Mouse (Mus musculus) erythroid progenitor cell, adult 5-6 weeks (primary cell): Measurements from ENCODE around the gene Mdm1. TPM values are rescaled to one million over a fixed set of nuclear protein-coding genes. Genes with fewer than 3 reads are reported as not detected.
"Not testable (repeated sequence)": the region's sequence is repeated elsewhere in the genome, so short reads cannot be mapped to it uniquely, and the experiment has no call there.

Experiments
- ATAC-seq: replicated peaks from 2 replicates; pipeline ENCODE4 v1.8.0; 2016; ENCODE audit warnings: moderate number of reproducible peaks, mild to moderate bottlenecking, moderate TSS enrichment, inconsistent platforms; ENCODE audit not compliant: poor library complexity, low FRiP score, severe bottlenecking
- total RNA-seq, 2 experiments: library from RNA; stranded (forward) in 1 of 2; stranded (reverse) in 1 of 2; fragments of 150-400 nt in 1 of 2; fragments of 186-747, 209-891 nt in 1 of 2; gene quantifications; 2 replicates each; pipeline versions ENCODE4 v1.2.3 to v1.2.4; 2015 to 2017; ENCODE audit warnings: low replicate concordance in 2 of 2

Gene Mdm1
- total RNA-seq, 2 experiments from 2014 or later = 8.0 to 41.5 TPM

GRCm38 (mm10) chr10:118121937-118122285, 19.7 kb upstream of the Mdm1 start:
- ATAC-seq = no peak

GRCm38 (mm10) chr10:118122441-118123162, 19.0 kb upstream of the Mdm1 start:
- ATAC-seq = no peak

DNA sequence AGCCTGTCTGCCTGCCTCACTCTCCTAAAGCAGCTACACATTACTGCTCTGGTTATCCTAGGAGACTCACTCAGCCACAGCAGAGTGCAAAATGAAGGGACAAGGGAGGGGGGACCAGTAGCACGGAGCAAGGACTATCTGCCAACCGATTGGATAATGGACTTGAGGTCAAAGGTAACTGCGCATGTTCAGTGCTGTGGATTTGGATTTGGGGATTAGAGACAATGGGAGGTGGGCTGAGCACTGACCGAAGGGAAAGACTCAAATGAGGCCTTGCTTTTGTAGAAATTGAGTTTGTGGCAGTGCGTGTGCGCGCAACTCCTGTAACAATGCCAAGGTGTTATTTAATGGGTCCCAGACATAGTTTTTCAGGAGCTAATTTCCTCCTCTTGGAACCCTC, 16.4 kb upstream of the Mdm1 start:
- ATAC-seq = no peak

DNA sequence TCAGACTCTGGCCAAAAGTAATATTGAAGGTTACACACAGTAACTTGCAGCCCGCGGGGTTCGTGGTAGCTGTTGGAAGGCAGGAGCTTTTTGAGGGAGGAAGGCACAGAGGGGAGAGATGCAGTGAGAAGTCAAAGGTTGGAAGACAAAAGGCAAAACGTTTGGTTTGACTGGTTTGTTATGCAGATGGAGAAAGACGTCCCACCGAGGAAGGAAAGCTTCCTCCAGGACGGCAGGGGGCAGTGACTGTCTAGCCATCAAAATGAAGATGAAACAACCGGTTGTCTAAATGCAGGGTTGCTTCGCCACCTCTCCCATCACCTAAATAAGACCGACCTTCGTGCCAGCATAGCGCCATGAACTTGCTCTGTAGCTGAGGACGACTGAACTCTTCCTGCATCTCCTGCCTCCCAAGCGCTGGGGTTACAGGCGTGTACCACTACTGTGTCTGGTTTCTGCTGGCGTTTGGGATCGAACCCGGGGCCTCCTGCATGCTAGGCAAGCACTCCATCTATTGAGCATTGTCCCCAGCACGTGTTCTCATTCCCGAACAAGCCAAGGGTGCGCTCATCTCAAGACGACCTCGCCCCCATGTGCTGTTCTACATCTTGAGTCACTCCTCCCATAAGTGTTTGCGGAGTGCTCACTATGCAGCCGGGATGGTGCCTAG, 15.7 kb upstream of the Mdm1 start:
- ATAC-seq = no peak

- no peak for ATAC-seq
Measured at GRCm38 (mm10) chr10:118129001-118129682, 12.5 kb upstream of the Mdm1 start.

- ATAC-seq = no peak
Measured at GRCm38 (mm10) chr10:118130016-118130415, 11.6 kb upstream of the Mdm1 start.

GRCm38 (mm10) chr10:118132993-118133392, 8.6 kb upstream of the Mdm1 start:
- ATAC-seq = no peak

DNA sequence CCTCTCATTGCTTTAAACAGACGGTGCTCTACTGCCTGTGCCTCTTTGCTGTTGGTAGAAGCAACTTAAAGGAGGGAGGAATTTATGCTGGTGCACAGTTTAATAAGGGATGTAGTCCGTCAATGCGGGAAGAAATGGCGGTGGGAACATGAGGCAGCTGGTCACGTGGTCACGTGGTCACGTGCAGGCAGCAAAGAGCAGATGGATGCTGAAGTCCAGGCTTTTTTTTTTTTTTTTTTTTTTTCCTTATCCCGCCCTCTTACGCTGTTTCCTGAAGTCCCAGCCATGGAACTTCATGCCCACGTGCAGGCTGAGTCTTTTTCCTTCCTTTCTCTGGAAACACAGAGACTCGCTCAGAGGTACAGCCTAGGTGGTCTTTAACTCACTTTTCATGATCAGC, 3.1 kb upstream of the Mdm1 start:
- no peak for ATAC-seq

DNA sequence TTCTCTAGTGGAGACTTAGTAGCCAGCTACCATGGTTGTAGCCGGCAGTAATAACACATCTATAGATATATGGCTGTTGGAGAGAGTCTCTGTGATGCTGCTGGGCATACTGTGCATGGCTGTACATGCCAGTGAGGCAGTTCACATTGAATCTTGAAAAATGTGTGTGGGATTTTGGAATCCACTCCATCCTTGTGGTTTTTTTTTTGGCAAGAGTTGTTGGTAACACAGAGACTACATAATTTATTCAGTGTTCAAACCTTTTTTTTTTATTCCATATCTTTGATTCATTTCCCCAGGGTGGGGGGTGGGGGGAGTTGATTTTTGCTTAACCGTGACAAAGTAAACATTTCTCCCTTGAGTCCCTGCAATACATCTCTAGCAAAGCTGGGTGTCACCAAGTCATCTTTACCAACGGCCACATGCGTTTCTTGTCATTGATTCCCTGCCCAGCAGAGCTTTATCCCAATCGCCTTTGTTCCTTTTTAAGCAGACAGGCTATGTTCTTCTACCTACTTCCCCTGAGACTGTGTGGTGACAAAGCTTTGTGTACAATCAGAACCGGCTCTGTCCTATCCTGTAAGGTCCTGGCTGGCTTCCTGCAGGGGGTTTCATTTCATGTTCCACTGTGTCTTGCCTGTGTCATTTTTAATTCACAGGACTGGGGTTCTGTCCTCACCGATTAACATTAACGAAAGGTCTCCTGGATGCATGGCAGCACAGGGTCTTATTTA, 1.6 kb upstream of the Mdm1 start:
- no peak for ATAC-seq

DNA sequence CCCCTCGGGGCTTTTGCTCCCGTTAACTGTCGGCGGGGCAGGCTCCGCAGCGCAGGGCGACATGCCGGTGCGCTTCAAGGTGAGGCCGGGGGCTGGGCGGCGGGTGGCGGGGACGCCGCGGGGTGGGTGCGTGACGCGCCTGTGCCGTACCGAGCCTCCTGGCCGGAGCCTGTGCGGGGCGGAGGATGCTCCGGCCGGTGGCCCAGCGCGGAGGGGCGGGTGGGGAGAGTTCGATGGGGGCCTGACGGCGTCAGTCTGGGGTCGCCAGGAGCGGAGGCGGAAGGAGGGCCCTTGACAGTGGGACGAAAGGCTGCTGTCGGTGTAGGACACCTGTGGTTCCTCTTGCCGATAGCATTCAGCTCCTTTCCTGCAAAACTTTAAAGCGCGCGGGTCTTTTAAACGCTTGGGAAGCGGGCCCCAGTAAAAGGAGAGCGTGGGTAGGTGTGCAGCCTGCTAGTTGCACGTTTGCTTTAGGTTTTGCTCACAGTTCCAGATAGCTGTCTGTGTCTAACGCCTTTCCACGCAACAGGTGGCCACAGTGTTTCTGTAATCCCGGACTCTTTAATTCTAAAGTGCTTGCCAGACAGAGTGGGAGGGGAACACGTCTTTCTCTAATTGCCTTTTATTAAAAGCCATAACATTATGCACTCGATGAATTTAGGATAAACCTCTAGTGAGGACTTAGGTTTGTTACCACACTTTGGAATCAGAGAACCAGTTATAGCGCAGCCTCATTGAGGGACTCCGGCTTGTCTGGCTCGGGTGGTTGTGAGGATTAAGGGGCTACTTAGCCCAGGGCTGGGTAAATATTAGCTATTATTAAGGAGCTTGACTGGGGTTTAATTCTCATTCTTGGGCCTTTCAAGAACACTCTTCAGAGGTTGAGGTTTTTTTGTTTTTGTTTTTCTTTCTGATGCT, 532 bp downstream of the Mdm1 start:
- no peak for ATAC-seq

DNA sequence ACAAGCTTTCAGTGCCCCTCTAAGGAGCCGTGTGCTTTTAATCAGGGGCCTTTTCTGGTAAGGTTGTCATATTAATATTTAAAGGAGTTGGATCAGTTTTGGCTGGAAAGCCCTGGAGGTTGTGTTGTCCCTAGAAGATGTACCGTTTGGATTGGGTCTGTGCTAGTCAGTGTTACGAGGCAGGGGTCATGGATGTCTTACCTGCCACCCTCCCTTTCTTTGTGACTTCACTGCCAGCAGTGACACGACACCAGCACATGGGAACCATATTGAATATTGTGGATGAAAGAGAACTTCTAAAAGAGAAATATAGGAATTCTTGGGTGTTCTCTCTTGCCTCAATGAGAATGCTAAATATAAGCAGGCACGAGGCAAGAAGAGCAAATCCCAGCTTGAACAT, 7.8 kb downstream of the Mdm1 start:
- no peak for ATAC-seq

DNA sequence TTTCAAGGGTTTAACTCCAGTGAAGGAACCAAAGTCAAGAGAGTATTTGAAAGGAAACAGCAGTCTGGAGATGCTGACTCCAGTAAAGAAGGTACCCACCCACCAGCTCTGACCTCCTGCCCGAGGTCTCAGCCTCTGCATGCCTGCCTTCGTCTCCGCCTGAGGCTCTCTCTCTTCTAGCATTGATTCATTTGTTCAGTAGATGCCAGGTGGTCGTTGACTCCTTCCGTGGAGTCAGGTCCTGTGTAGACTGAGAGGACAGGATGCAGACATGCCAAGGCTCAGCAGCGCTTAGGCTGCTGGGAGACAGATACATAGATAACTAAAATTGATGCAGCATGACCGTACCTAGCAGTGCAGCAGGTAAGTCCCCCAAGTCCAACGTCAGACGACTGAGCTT, 9.3 kb downstream of the Mdm1 start:
- ATAC-seq = no peak

- ATAC-seq = no peak
Measured at GRCm38 (mm10) chr10:118155932-118156331, 14.3 kb downstream of the Mdm1 start.

GRCm38 (mm10) chr10:118161131-118161530, 19.5 kb downstream of the Mdm1 start:
- ATAC-seq = no peak

DNA sequence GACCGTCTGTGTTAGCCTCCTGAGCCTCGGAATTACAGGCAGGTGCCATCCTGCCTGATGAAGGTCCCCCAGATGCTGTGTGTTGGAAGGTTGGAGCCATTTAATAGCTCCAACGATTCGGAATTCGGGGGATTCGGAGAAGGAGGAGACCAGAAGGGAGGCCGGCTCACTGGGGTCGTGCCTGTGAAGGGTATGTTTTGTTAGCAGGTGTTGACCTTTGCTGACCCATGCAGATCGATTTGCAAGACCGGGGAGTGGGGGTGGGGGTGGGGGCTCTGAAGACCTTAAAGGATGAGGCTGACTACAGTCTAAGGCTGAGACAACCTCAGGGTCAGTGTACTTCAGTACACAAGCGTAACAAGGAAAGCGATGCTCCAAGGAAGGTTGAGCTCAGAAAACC, 27.6 kb downstream of the Mdm1 start:
- no peak for ATAC-seq

DNA sequence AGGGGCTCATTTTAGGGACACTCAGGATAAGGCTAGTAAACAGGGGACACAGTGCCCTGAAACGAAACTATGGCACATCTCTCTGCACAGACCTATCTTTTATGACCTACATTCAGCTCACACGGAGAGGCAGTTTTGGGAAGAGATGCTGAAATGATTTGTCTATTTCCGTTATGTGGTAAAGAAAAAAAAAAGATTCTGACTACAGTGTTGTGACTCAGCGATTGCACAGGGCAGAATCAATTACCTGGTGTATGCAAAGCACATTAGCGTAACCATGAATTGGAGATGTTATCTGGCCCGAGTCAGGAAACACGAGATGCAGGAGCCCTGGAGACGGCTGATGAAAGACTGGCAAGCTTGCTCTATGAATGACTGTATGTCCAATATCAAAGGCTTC, 30.8 kb downstream of the Mdm1 start:
- ATAC-seq = no peak

- ATAC-seq = no peak
Measured at GRCm38 (mm10) chr10:118172876-118173275, 31.3 kb downstream of the Mdm1 start.

DNA sequence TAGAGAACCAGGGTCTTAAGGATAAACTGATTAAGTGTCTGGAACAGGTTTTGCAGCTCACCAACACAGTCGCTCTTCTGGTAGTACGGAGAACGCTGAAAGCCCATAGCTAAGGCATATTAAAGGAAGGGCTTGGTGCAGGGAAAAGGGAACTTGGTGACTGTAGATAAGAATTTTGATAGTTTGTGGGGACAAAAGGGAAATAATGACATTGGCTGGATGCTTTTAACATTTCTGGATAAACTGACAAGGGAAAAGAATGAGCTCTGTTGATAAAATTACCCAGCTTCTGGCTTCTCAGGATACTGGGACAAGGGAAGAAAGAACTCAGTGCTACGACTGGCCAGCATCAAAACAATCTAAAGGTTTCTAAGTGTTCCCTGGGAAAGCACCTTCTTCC, 33.9 kb downstream of the Mdm1 start:
- ATAC-seq = not testable (repeated sequence)

- no peak for ATAC-seq
Measured at GRCm38 (mm10) chr10:118178735-118179151, 37.1 kb downstream of the Mdm1 start.
